Mouse (Mus musculus): Measurements from ENCODE around the gene Nav2. TPM values are rescaled to one million over a fixed set of nuclear protein-coding genes. Genes with fewer than 3 reads are reported as not detected.

Gene Nav2
- total RNA-seq, 2 experiments from 2014 or later: 77.1 to 106 TPM

GRCm38 (mm10) chr7:49494654-49495053 is 586.1 kb downstream of the Nav2 start:
- intact Hi-C loops (cut with DNase I): loop anchor here (2.0 kb wide), 1 partner anchor 74 kb away; no protein-coding TSS in a partner anchor

DNA sequence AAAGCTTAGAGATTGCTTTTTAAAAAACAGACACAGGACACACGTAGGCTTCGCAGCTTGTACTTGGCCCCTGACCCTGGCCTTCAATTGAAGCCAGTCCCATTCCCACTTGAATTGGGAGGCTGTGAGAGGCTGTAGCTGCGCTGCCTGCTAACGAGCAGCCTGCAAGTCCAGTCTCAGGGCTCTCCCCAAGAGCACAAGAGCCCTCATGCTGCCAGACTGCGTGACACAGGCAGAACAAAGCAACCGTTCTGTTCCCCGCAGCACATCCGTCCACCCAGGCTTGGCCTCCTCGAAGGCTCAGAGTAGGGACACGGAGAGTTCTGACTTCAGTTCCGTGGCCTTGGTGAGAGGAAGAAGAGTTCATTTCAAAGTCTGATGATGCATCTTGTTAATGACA is 587.6 kb downstream of the Nav2 start:
- intact Hi-C loops (cut with DNase I): no loop called here
- DNase-seq (ENCODE audit: low spot score in 2 of 2): peak in 1 of 2 experiments; percentile 33

More at GRCm38 (mm10) chr7:49494654-49495053, 586.1 kb downstream of the Nav2 start:
- DNase-seq (ENCODE audit: low spot score in 2 of 2): peak; percentile 72 to 92

- peak in 1 of 2 experiments; percentile 72 for DNase-seq (ENCODE audit: low spot score in 2 of 2)
- intact Hi-C loops (cut with DNase I): no loop called here
Measured at GRCm38 (mm10) chr7:49496766-49497425, 588.4 kb downstream of the Nav2 start.

- intact Hi-C loops (cut with DNase I): no loop called here
- no peak for DNase-seq (ENCODE audit: low spot score in 2 of 2)
Measured at GRCm38 (mm10) chr7:49497426-49497892, 588.9 kb downstream of the Nav2 start.

GRCm38 (mm10) chr7:49499598-49499997 is 591.1 kb downstream of the Nav2 start:
- no peak for DNase-seq (ENCODE audit: low spot score in 2 of 2)
- intact Hi-C loops (cut with DNase I): no loop called here

DNA sequence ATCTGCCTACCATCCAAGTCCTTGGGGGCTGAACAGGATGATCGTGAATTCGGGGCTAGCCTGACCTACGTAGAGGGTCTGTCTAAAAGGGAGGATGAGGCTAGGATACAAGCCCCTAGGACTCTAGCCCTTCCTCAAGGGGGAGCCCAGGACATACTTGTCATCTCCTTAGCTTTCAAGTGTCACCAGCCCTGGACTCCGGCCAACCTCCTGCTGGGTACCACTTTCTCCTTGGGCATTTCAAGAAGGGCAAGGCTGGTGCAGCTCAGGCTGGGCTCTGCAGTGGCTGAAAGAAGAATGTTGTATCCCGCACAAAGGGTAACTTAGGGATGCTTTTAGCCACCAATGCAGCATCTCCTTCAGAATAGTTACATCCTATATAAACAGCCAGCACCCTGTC is 592.4 kb downstream of the Nav2 start:
- intact Hi-C loops (cut with DNase I): no loop called here
- no peak for DNase-seq (ENCODE audit: low spot score in 2 of 2)

DNA sequence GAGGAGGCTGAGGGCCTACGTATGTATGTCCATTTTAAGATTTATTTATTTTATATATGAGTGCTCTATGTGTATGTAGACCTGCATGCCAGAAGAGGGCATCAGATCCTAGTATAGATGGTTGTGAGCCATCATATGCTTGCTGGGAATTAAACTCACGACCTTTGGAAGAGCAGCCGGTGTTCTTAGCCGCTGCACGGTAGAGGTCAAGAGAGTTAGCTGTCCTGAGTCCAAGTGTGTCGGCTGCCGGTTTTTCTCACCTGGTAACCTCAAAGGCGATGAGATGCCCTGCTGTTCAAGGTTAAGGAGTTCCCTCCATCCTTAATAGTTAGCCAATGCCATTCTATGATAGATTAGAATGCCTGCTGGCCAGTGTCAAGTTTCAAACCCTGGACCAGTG is 594.9 kb downstream of the Nav2 start:
- DNase-seq (ENCODE audit: low spot score in 2 of 2): no peak
- intact Hi-C loops (cut with DNase I): no loop called here

DNA sequence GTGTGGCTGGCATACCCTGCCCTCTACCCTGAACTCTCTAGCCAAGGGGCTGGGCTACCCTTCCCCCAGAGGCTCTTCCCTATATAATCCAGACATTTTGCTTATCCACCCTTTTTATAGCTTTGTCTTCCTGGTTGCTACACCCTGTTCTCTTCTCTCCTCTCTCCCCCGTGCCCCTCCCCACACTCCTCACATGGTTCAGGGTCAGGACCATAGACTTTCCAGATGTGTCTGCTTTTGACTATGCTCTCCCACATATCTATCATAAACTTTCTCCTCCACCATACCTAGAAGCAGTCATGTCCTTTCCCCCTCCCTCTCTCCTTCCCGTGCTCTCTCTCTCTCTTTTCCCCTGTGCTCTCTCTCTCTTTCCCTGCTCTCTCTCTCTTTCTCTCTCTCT is 595.4 kb downstream of the Nav2 start:
- DNase-seq (ENCODE audit: low spot score in 2 of 2): no peak
- intact Hi-C loops (cut with DNase I): no loop called here

GRCm38 (mm10) chr7:49504297-49504696 is 595.8 kb downstream of the Nav2 start:
- intact Hi-C loops (cut with DNase I): no loop called here
- DNase-seq (ENCODE audit: low spot score in 2 of 2): no peak

- no peak for DNase-seq (ENCODE audit: low spot score in 2 of 2)
- intact Hi-C loops (cut with DNase I): no loop called here
Measured at GRCm38 (mm10) chr7:49505024-49505423, 596.5 kb downstream of the Nav2 start.

GRCm38 (mm10) chr7:49506085-49506820 is 597.7 kb downstream of the Nav2 start:
- DNase-seq (ENCODE audit: low spot score in 2 of 2): no peak
- intact Hi-C loops (cut with DNase I): no loop called here

DNA sequence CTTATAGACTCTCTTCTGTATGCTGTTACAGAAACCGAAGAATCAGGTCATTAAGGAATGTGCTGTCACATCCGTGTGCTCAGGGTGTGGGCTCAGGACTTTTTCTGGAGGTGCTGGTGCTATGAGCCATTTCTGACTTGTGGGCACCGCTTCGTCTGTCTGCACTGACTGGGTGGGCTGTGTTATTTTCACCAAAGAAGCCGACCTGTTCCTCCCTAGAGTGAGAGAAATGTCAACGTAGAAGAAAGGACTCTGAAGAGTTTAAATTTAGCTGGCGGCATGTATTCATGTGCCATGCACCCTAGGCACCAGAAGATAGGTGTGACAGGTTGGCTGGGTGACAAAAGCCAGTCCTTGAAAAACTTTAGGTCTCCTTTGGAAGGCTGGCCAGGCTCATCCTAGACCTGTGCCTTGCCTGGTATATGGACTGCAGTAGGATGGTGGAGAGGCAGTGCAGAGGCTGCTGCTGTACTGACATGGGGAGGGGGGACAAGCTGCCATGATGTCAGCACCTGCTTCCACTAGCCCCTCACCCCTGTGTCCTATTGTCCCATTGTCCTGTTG is 599.5 kb downstream of the Nav2 start:
- peak in 1 of 2 experiments; percentile 70 for DNase-seq (ENCODE audit: low spot score in 2 of 2)
- intact Hi-C loops (cut with DNase I): no loop called here

GRCm38 (mm10) chr7:49511820-49512453 is 603.4 kb downstream of the Nav2 start:
- intact Hi-C loops (cut with DNase I): no loop called here
- DNase-seq (ENCODE audit: low spot score in 2 of 2): no peak

- intact Hi-C loops (cut with DNase I): no loop called here
- DNase-seq (ENCODE audit: low spot score in 2 of 2): no peak
Measured at GRCm38 (mm10) chr7:49513763-49514437, 605.4 kb downstream of the Nav2 start.

DNA sequence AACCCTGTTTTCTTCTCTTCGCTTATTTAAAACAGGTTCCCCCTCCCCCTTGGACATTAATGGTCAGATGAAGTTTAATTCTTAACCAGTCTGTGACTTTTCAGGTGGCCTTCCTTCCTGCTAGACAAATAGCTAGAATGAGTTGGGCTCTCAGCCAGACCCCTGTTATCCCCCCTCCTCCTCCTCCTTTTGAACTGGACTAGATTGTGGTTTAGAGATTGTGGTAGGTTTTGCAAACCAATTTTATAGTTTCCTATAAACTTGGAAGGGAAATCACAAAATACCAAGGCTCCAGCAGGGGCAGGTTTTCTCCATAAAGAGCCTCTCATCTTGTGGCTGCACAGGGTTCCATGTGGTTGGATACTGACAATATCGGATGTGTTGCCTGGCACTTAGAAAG is 606.5 kb downstream of the Nav2 start:
- intact Hi-C loops (cut with DNase I): no loop called here
- no peak for DNase-seq (ENCODE audit: low spot score in 2 of 2)

DNA sequence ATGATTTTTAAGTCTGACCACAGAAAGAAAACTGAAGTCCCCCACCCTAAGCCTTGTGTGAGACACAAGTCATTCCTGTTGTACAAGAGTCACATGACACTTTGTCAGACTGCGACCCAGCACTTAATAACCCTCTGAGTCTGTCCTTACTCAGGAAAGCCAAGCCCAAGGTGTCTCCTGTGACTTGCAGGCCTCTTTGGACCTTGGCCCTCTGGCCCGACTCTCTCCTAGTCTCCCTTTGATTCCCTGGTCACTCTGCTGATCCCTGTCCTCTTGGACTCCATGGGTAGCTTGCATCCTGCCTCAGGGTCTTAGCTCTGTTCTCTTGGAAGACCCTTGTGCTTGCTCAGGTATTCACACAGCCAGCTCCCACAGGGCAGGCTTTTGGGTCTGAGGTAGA is 612.0 kb downstream of the Nav2 start:
- intact Hi-C loops (cut with DNase I): no loop called here
- DNase-seq (ENCODE audit: low spot score in 2 of 2): no peak

- intact Hi-C loops (cut with DNase I): no loop called here
Measured at GRCm38 (mm10) chr7:49521349-49521748, 612.8 kb downstream of the Nav2 start.

GRCm38 (mm10) chr7:49521976-49522375 is 613.5 kb downstream of the Nav2 start:
- intact Hi-C loops (cut with DNase I): no loop called here
- no peak for DNase-seq (ENCODE audit: low spot score in 2 of 2)

More at GRCm38 (mm10) chr7:49521349-49521748, 612.8 kb downstream of the Nav2 start:
- no peak for DNase-seq (ENCODE audit: low spot score in 2 of 2)

DNA sequence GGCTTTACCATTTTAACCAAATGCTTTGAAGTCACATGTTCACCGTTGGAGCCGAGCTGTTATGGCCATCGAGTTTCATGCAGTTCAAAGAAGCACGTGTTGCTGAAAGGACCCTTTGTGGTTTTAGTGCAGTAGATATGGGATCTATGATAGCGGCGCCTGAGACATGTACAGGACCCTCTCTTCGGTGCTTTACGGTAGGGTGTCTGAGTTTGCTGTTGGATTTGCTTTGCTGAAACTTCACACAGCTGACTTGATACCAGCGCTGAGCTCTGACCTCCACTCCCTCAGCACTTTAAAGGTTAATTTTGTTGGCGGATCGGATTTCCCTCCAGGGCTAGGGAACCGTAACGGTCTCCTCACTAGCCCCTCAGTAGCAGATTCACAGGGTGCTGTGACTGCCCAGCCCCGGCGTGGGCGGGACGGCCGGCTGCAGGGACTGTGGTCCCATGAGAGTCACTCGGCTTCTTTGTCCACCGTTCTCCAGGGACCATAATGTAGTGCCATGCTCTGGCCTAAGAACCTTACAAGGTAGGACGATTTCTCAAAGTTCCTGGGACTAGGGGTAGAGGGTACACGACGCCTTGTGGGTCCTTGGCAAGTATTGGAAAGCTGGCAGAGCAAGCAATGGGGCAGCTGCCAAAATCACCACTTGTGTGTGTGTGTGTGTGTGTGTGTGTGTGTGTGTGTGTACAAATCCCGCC is 614.0 kb downstream of the Nav2 start:
- intact Hi-C loops (cut with DNase I): no loop called here
- no peak for DNase-seq (ENCODE audit: low spot score in 2 of 2)
